Mouse (Mus musculus): ENCODE measurements at regions not wholly inside any gene's neighbourhood (a gene's known extent, or its start where the extent isn't known, plus 50 kb on each side); places are given as distances from the start of the nearest gene placed in this dataset.
A peak's percentile ranks its signal among the peaks of the same experiment; 100 is the strongest.

- H3K4me2 ChIP-seq (ENCODE audit: low read depth): no peak overlapping the region
- TF ChIP-seq CTCF (IDR thresholded peaks at IDR 0.05; ENCODE audit: low read depth): no peak
- 15% methylated on average over 9 of the region's 9 CpGs for WGBS
- ATAC-seq (peak; percentile 55), DNase-seq (no peak)
- no peak overlapping the region for H3K4me3 ChIP-seq (ENCODE audit: low read depth, low read length)
- no peaks in the 10 kb centered on the region for H3K4me1 ChIP-seq (ENCODE audit: insufficient read depth)
- no peaks in the 10 kb centered on the region for H3K9me3 ChIP-seq (ENCODE audit: low read length)
- no peaks in the 10 kb centered on the region for H3K36me3 ChIP-seq (ENCODE audit: insufficient read depth)
- H3K27ac ChIP-seq (ENCODE audit: low read depth, low read length): no peak overlapping the region
- H3K9ac ChIP-seq: no peak overlapping the region
- no peaks in the 10 kb centered on the region for H3K27me3 ChIP-seq (ENCODE audit: insufficient read depth, low read length)
Observed at GRCm38 (mm10) chr12:26075638-26076254, 339.3 kb downstream of the Rnf144a start.

- Histone ChIP-seq H3K36me3 (ENCODE audit: insufficient read depth) (no peaks in the 10 kb centered on the region), H3K9me3 (ENCODE audit: low read length) (no peaks in the 10 kb centered on the region), H3K9ac (no peak overlapping the region), H3K4me2 (ENCODE audit: low read depth) (no peak overlapping the region), H3K27ac (ENCODE audit: low read depth, low read length) (no peak overlapping the region), H3K4me1 (ENCODE audit: insufficient read depth) (0 out of 2 replicates have a peak, but pooled peaks cover 9% of the 10 kb centered on the region), H3K4me3 (ENCODE audit: low read depth, low read length) (no peak overlapping the region), H3K27me3 (ENCODE audit: insufficient read depth, low read length) (no peaks in the 10 kb centered on the region)
- 77% methylated on average over 7 of the region's 7 CpGs for WGBS
- DNase-seq: no peak
- ATAC-seq: no peak
- no peak for TF ChIP-seq CTCF (IDR thresholded peaks at IDR 0.05; ENCODE audit: low read depth)
Observed at GRCm38 (mm10) chr12:26072180-26072579, 342.9 kb downstream of the Rnf144a start.

- Histone ChIP-seq H3K36me3 (ENCODE audit: insufficient read depth) (no peaks in the 10 kb centered on the region), H3K27me3 (ENCODE audit: insufficient read depth, low read length) (no peaks in the 10 kb centered on the region), H3K4me3 (ENCODE audit: low read depth, low read length) (no peak overlapping the region), H3K4me2 (ENCODE audit: low read depth) (no peak overlapping the region), H3K9ac (no peak overlapping the region), H3K4me1 (ENCODE audit: insufficient read depth) (0 out of 2 replicates have a peak, but pooled peaks cover 9% of the 10 kb centered on the region), H3K27ac (ENCODE audit: low read depth, low read length) (no peak overlapping the region), H3K9me3 (ENCODE audit: low read length) (no peaks in the 10 kb centered on the region)
- ATAC-seq (peak; percentile 75), DNase-seq (peak; percentile 89)
- WGBS: 8% methylated on average over 3 of the region's 3 CpGs
- peak; percentile 88 for TF ChIP-seq CTCF (IDR thresholded peaks at IDR 0.05; ENCODE audit: low read depth)
Observed at GRCm38 (mm10) chr12:26071610-26072009, 343.4 kb downstream of the Rnf144a start.

GRCm38 (mm10) chr12:26068685-26069008, 346.4 kb downstream of the Rnf144a start:
- no peak for ATAC-seq

GRCm38 (mm10) chr12:26067866-26068684, 347.0 kb downstream of the Rnf144a start:
- no peak overlapping the region for H3K4me3 ChIP-seq (ENCODE audit: low read depth, low read length)
- H3K4me1 ChIP-seq (ENCODE audit: insufficient read depth): 0 out of 2 replicates have a peak, but pooled peaks cover 9% of the 10 kb centered on the region
- H3K27ac ChIP-seq (ENCODE audit: low read depth, low read length): no peak overlapping the region
- DNase-seq: no peak
- no peaks in the 10 kb centered on the region for H3K27me3 ChIP-seq (ENCODE audit: insufficient read depth, low read length)
- H3K9me3 ChIP-seq (ENCODE audit: low read length): no peaks in the 10 kb centered on the region
- H3K4me2 ChIP-seq (ENCODE audit: low read depth): peak overlapping the region; percentile 34
- H3K9ac ChIP-seq: 0 out of 2 replicates have a peak overlapping the region, but pooled peaks have one; percentile 11
- peak; percentile 60 for ATAC-seq
- 9% methylated on average over 24 of the region's 24 CpGs for WGBS
- TF ChIP-seq CTCF (IDR thresholded peaks at IDR 0.05; ENCODE audit: low read depth): no peak
- H3K36me3 ChIP-seq (ENCODE audit: insufficient read depth): no peaks in the 10 kb centered on the region

More at GRCm38 (mm10) chr12:26068685-26069008, 346.4 kb downstream of the Rnf144a start:
- WGBS: 39% methylated on average over 4 of the region's 4 CpGs
- TF ChIP-seq CTCF (IDR thresholded peaks at IDR 0.05; ENCODE audit: low read depth): no peak
- H3K4me2 ChIP-seq (ENCODE audit: low read depth): no peak overlapping the region
- DNase-seq: no peak
- H3K9me3 ChIP-seq (ENCODE audit: low read length): no peaks in the 10 kb centered on the region
- no peak overlapping the region for H3K27ac ChIP-seq (ENCODE audit: low read depth, low read length)
- no peak overlapping the region for H3K4me3 ChIP-seq (ENCODE audit: low read depth, low read length)
- no peaks in the 10 kb centered on the region for H3K36me3 ChIP-seq (ENCODE audit: insufficient read depth)
- no peaks in the 10 kb centered on the region for H3K27me3 ChIP-seq (ENCODE audit: insufficient read depth, low read length)
- 0 out of 2 replicates have a peak, but pooled peaks cover 9% of the 10 kb centered on the region for H3K4me1 ChIP-seq (ENCODE audit: insufficient read depth)
- H3K9ac ChIP-seq: no peak overlapping the region

- Histone ChIP-seq H3K9me3 (ENCODE audit: low read length) (no peaks in the 10 kb centered on the region), H3K36me3 (ENCODE audit: insufficient read depth) (no peaks in the 10 kb centered on the region), H3K27ac (ENCODE audit: low read depth, low read length) (no peak overlapping the region), H3K9ac (no peak overlapping the region), H3K4me1 (ENCODE audit: insufficient read depth) (no peaks in the 10 kb centered on the region), H3K4me2 (ENCODE audit: low read depth) (no peak overlapping the region), H3K27me3 (ENCODE audit: insufficient read depth, low read length) (no peaks in the 10 kb centered on the region), H3K4me3 (ENCODE audit: low read depth, low read length) (no peak overlapping the region)
- WGBS: 53% methylated on average over 3 of the region's 3 CpGs
- ATAC-seq (no peak), DNase-seq (no peak)
- no peak for TF ChIP-seq CTCF (IDR thresholded peaks at IDR 0.05; ENCODE audit: low read depth)
Observed at GRCm38 (mm10) chr12:26060378-26060777, 354.7 kb downstream of the Rnf144a start.

GRCm38 (mm10) chr12:26059090-26059489, 356.0 kb downstream of the Rnf144a start:
- Histone ChIP-seq H3K27ac (ENCODE audit: low read depth, low read length) (no peak overlapping the region), H3K4me1 (ENCODE audit: insufficient read depth) (no peaks in the 10 kb centered on the region), H3K36me3 (ENCODE audit: insufficient read depth) (no peaks in the 10 kb centered on the region), H3K9ac (no peak overlapping the region), H3K4me3 (ENCODE audit: low read depth, low read length) (no peak overlapping the region), H3K9me3 (ENCODE audit: low read length) (no peaks in the 10 kb centered on the region), H3K27me3 (ENCODE audit: insufficient read depth, low read length) (no peaks in the 10 kb centered on the region), H3K4me2 (ENCODE audit: low read depth) (no peak overlapping the region)
- TF ChIP-seq CTCF (IDR thresholded peaks at IDR 0.05; ENCODE audit: low read depth): no peak
- no peak for DNase-seq
- 95% methylated on average over 4 of the region's 4 CpGs for WGBS
- no peak for ATAC-seq

Data from forebrain, postnatal 0 days (tissue).